Mouse (Mus musculus) hindbrain, embryonic 11.5 days (tissue): ENCODE measurements around the gene Chst14. TPM values are rescaled to one million over a fixed set of nuclear protein-coding genes. Genes with fewer than 3 reads are reported as not detected.

Source experiments
- ATAC-seq: fragments of 200-750 bp; cut with Nextera tagmentation; 2 replicates; pipeline ENCODE4 v1.8.0; 2017; ENCODE audit warnings: mild to moderate bottlenecking, moderate TSS enrichment, moderate library complexity; ENCODE audit not compliant: low FRiP score
- DNase-seq: peaks from one replicate; pipeline ENCODE4 v3.0.0-alpha.2; 2015; ENCODE audit warnings: low spot score
- H3K27ac ChIP-seq: fragments of 300-500 bp; sonication (generic); 2 replicates; pipeline ENCODE4 v1.5.1; 2014; ENCODE audit warnings: mild to moderate bottlenecking, low read depth, low read length
- H3K27me3 ChIP-seq: fragments of 300-500 bp; sonication (generic); 2 replicates; pipeline ENCODE4 v1.6.1; 2014; ENCODE audit warnings: mild to moderate bottlenecking, low read length, moderate library complexity, mixed read lengths; ENCODE audit not compliant: control insufficient read depth, insufficient read depth
- H3K36me3 ChIP-seq: fragments of 300-500 bp; sonication (generic); 2 replicates; pipeline ENCODE4 v1.6.1; 2014; ENCODE audit warnings: mild to moderate bottlenecking, low read length, moderate library complexity, mixed read lengths; ENCODE audit not compliant: control insufficient read depth, insufficient read depth
- H3K4me1 ChIP-seq: fragments of 300-500 bp; sonication (generic); replicated peaks from 2 replicates; pipeline ENCODE4 v1.6.1; 2014; ENCODE audit warnings: low read length, mixed read lengths; ENCODE audit not compliant: control insufficient read depth, insufficient read depth
- H3K4me2 ChIP-seq: fragments of 300-500 bp; sonication (generic); replicated peaks from 2 replicates; pipeline ENCODE4 v1.6.1; 2014; ENCODE audit warnings: mild to moderate bottlenecking, low read depth, low read length
- H3K4me3 ChIP-seq: fragments of 300-500 bp; sonication (generic); 2 replicates; pipeline ENCODE4 v1.5.1; 2014; ENCODE audit warnings: low read depth, low read length
- H3K9ac ChIP-seq: fragments of 300-500 bp; sonication (generic); 2 replicates; pipeline ENCODE4 v1.6.1; 2014; ENCODE audit warnings: low read depth, low read length
- H3K9me3 ChIP-seq: fragments of 300-500 bp; sonication (generic); 2 replicates; pipeline ENCODE4 v1.6.1; 2016; ENCODE audit warnings: low read length; ENCODE audit not compliant: control insufficient read depth
- WGBS: fragments of 180-500 bp; shearing (Covaris S2); extraction: QIAGEN DNeasy Blood & Tissue Kit; methylation state at CpG from one replicate; pipeline ENCODE4 v1.1.7; 2014; 5-methylcytosine and 5-hydroxymethylcytosine counted together
- polyA plus RNA-seq: library from polyadenylated mRNA; unstranded; fragments of >200 nt; fragmentation: Nextera tagmentation; extraction: Ambion mirVana; gene quantifications from 2 replicates; pipeline ENCODE4 v1.2.1, GENCODE M21; 2014

Gene Chst14
- polyA plus RNA-seq, 1 experiment from 2014 or later, result 22.2 TPM

GRCm38 (mm10) chr2:118895990-118896913 lies 30.0 kb upstream of the Chst14 start:
- H3K27me3 ChIP-seq, result peaks cover 58% of the 10 kb centered on the region
- DNase-seq, result peak; percentile 19
- H3K27ac ChIP-seq, result no peak overlapping the region
- H3K9me3 ChIP-seq, result no peaks in the 10 kb centered on the region
- no peak for ATAC-seq
- H3K9ac ChIP-seq, result peak overlapping the region; percentile 34; the same call in 1 of the 2 replicates
- peak overlapping the region; percentile 34 for H3K4me3 ChIP-seq
- WGBS, result under 1% methylated on average over 38 of the region's 38 CpGs
- peaks cover 17% of the 10 kb centered on the region for H3K4me1 ChIP-seq
- H3K4me2 ChIP-seq, result peak overlapping the region; percentile 62
- H3K36me3 ChIP-seq, result no peaks in the 10 kb centered on the region

DNA sequence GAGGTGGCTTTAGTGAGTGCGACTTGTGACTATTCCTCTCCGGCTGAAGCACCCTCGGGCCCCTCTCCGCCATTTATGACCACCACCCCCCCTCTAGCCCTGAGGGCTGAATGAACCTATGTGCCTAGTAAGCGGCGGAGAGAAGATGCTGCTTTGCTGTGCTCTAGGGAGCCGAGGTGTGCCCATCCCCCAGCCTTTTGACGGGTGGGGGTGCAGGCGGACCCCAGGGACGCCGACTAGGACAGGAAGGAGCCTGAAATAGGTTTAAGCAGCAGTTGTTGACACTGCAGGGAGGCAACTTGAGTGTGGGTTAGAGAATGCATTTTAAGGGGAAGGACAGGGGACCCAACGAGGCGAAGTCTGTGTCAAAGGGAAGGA lies 29.4 kb upstream of the Chst14 start:
- DNase-seq (peak; percentile 52), ATAC-seq (no peak)
- Histone ChIP-seq H3K4me3 (peak overlapping the region; percentile 34), H3K4me1 (peaks cover 17% of the 10 kb centered on the region), H3K9me3 (no peaks in the 10 kb centered on the region), H3K9ac (peak overlapping the region; percentile 34; the same call in 1 of the 2 replicates), H3K36me3 (no peaks in the 10 kb centered on the region), H3K27me3 (peaks cover 58% of the 10 kb centered on the region), H3K27ac (no peak overlapping the region), H3K4me2 (peak overlapping the region; percentile 62)
- WGBS, result under 1% methylated on average over 13 of the region's 13 CpGs

DNA sequence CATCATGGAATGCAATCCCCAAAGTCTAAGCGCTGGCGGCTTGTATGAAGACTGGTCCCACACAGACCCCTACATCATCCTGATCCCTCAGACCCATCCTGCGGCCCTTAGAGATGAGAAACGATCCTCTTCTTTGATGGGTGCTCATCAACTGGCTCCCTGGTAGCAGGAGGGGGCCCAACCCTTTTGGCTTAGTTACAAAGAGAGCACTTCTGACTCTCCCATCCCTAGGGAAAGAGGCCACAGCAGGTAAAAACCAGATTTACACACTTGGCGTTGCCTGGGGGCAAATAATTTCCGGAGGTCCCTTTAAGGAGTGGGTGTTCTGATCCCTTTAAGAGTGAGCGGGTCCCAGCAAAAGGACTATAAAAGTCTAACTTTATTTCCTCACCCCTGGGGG lies 28.9 kb upstream of the Chst14 start:
- peak; percentile 45 for DNase-seq
- Histone ChIP-seq H3K27me3 (peaks cover 58% of the 10 kb centered on the region), H3K4me1 (peaks cover 17% of the 10 kb centered on the region), H3K27ac (no peak overlapping the region), H3K36me3 (no peaks in the 10 kb centered on the region), H3K4me3 (peak overlapping the region; percentile 34), H3K4me2 (peak overlapping the region; percentile 62; the same call in 1 of the 2 replicates), H3K9ac (no peak overlapping the region), H3K9me3 (no peaks in the 10 kb centered on the region)
- no peak for ATAC-seq
- WGBS, result under 1% methylated on average over 7 of the region's 7 CpGs

DNA sequence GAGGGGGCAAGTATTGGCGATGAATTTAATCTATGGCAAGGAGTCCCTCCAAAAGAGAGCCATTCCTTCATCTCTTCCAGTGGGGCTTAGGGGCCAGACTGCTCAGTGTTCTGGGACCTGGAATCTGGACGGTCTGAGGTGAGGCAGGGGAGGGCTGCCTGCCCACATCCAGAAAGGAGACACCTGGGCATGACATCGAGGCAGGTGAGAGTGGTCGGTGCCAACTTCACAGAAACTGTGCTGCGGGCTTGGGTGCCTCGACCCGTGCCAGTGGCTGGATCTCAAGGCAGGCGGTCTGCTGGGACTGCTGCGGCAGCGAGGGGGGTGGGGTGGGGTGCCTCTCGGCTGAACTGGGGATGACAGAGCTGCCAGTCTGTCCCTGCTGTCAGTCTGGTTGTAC lies 28.5 kb upstream of the Chst14 start:
- no peaks in the 10 kb centered on the region for H3K9me3 ChIP-seq
- no peaks in the 10 kb centered on the region for H3K36me3 ChIP-seq
- no peak overlapping the region for H3K4me3 ChIP-seq
- no peak overlapping the region for H3K4me2 ChIP-seq
- peaks cover 17% of the 10 kb centered on the region for H3K4me1 ChIP-seq
- H3K27ac ChIP-seq, result no peak overlapping the region
- no peak for DNase-seq
- peaks cover 58% of the 10 kb centered on the region for H3K27me3 ChIP-seq
- no peak overlapping the region for H3K9ac ChIP-seq
- ATAC-seq, result no peak
- 0% methylated on average over 11 of the region's 11 CpGs for WGBS

DNA sequence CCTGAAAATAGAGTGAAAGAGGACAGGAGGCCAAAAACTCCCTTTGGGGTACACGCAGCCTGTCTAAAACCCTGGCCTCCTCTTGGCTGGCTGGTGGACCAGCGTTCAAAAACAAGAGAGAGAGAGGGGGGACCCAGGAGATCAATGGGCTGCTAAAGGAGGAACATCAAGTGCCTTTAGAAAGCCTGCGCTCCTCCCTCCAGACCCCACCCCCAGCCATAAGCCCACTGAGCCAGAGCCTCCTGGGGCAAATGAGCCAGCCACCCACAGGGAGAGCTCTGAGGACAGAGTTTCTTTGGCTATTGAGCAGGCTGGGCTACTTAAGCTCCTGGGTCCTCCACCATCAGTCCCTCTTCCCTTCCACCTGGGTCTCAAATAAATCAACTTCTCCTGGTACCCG lies 27.5 kb upstream of the Chst14 start:
- 2% methylated on average over 4 of the region's 4 CpGs for WGBS

GRCm38 (mm10) chr2:118899306-118899705 lies 27.0 kb upstream of the Chst14 start:
- ATAC-seq (no peak), DNase-seq (peak; percentile 31)
- peaks cover 60% of the 10 kb centered on the region for H3K27me3 ChIP-seq
- no peak overlapping the region for H3K4me2 ChIP-seq
- H3K9me3 ChIP-seq, result no peaks in the 10 kb centered on the region
- no peak overlapping the region for H3K9ac ChIP-seq
- H3K36me3 ChIP-seq, result no peaks in the 10 kb centered on the region
- no peak overlapping the region for H3K27ac ChIP-seq
- 14% methylated on average over 7 of the region's 7 CpGs for WGBS
- no peak overlapping the region for H3K4me3 ChIP-seq
- H3K4me1 ChIP-seq, result peaks cover 26% of the 10 kb centered on the region

More for the DNA sequence above, 27.5 kb upstream of the Chst14 start:
- no peak for ATAC-seq
- DNase-seq, result peak; percentile 25
- Histone ChIP-seq H3K4me1 (peaks cover 24% of the 10 kb centered on the region), H3K4me3 (no peak overlapping the region), H3K9me3 (no peaks in the 10 kb centered on the region), H3K27ac (no peak overlapping the region), H3K36me3 (no peaks in the 10 kb centered on the region), H3K9ac (0 out of 2 replicates have a peak overlapping the region, but pooled peaks have one; percentile 7), H3K27me3 (peaks cover 60% of the 10 kb centered on the region), H3K4me2 (no peak overlapping the region)

DNA sequence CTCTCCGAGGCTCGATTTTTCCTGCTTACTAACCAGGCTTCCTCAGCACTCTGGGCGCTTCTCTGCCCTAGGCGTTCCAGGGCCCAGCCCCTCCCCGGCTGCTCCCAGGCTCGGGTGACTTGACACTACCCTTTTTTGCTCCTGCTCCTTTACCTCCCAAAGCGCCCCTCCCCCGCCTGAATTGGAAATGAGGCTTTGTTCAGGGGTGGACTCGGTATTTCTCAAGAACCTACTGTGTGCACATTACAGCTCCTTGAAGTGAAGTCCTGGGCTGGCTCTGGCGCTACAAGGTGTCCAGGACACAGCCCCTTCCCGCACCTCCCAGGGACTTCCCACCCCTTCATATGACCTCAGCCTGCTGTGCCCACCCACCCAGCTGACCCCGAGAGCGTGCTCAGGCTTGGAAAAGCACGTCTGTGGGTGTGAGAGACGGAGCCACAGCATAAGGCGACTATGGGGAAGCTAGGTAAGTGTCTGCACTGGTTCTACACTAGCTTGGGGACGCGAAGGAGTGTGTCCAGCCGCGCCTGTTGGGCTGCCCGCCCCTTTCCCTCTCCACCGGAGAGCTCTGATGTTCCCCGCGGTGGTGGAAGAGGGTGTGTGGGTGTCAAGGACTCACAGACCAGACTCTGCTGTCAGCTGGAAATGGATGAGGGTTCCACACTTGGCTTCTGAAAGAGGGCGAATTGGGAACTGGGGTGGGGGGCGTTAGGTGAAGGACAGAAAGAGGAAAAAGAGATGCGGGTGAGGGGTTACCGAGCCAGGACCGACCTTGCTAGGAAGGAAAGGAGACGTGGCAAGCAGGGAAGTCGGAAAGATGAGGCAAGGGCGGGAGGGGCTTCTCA lies 26.1 kb upstream of the Chst14 start, which contains the start of gene Bahd1:
TSS of gene Bahd1 (plus strand) at position 397 of the 845 bp plus-strand sequence.
- Histone ChIP-seq H3K4me3 (peak within 1 kb of the TSS; percentile 93), H3K9me3 (no peaks in the 10 kb centered on the region), H3K27ac (peak within 1 kb of the TSS; percentile 85; the same call in 1 of the 2 replicates), H3K4me1 (peaks cover 30% of the 10 kb centered on the region), H3K9ac (peak within 1 kb of the TSS; percentile 83), H3K27me3 (peaks cover 52% of the 10 kb centered on the region), H3K36me3 (no peaks in the 10 kb centered on the region), H3K4me2 (peak within 1 kb of the TSS; percentile 99)
- under 1% methylated on average over 31 of the region's 32 CpGs for WGBS
- ATAC-seq, result peak; percentile 6; the same call in 1 of the 2 replicates
- peak; percentile 64 for DNase-seq

DNA sequence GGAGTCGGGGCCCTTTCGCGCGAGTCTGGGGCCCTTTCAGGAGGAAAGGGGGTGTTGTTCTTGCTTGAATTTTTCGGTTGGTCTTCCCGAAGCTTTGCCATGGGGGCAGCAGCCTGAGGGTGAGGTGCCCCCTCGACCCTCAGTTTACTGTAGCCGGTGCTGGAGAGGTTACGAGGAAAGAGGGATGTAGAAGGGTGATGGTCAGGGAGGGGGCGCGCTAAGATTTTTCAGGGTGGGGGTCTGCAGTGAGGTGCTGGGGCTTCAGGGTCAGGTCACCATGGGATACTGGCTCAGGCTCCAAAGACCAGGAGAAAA lies 25.5 kb upstream of the Chst14 start:
- H3K4me3 ChIP-seq, result peak overlapping the region; percentile 93
- peak overlapping the region; percentile 27; the same call in 1 of the 2 replicates for H3K27ac ChIP-seq
- DNase-seq, result no peak
- under 1% methylated on average over 11 of the region's 11 CpGs for WGBS
- peak overlapping the region; percentile 61 for H3K9ac ChIP-seq
- H3K9me3 ChIP-seq, result no peaks in the 10 kb centered on the region
- ATAC-seq, result no peak; the same call in 1 of the 2 replicates
- peaks cover 30% of the 10 kb centered on the region for H3K4me1 ChIP-seq
- no peaks in the 10 kb centered on the region for H3K36me3 ChIP-seq
- peak overlapping the region; percentile 99 for H3K4me2 ChIP-seq
- peaks cover 46% of the 10 kb centered on the region for H3K27me3 ChIP-seq
